Mouse (Mus musculus) midbrain, embryonic 14.5 days (tissue): ENCODE measurements around the gene Map3k5. TPM values are rescaled to one million over a fixed set of nuclear protein-coding genes. Genes with fewer than 3 reads are reported as not detected.

Experiments
- ATAC-seq: fragments of 200-750 bp; cut with Nextera tagmentation; 2 replicates; pipeline ENCODE4 v1.8.0; 2017; ENCODE audit warnings: moderate number of reproducible peaks, moderate library complexity; ENCODE audit not compliant: low FRiP score, low TSS enrichment
- DNase-seq: peaks from one replicate; pipeline ENCODE4 v3.0.0-alpha.2; 2015
- H3K27ac ChIP-seq: fragments of 300-500 bp; sonication (generic); replicated peaks from 2 replicates; pipeline ENCODE4 v1.5.1; 2014; ENCODE audit warnings: mild to moderate bottlenecking, low read depth, low read length, moderate library complexity
- H3K27me3 ChIP-seq: fragments of 300-500 bp; sonication (generic); 2 replicates; pipeline ENCODE4 v1.6.1; 2014; ENCODE audit warnings: low read length, control low read depth, mixed read lengths; ENCODE audit not compliant: control insufficient read depth, insufficient read depth
- H3K36me3 ChIP-seq: fragments of 300-500 bp; sonication (generic); 2 replicates; pipeline ENCODE4 v1.6.1; 2014; ENCODE audit warnings: low read length, control low read depth; ENCODE audit not compliant: control insufficient read depth, insufficient read depth
- H3K4me1 ChIP-seq: fragments of 300-500 bp; sonication (generic); 2 replicates; pipeline ENCODE4 v1.6.1; 2014; ENCODE audit warnings: mild to moderate bottlenecking, antibody characterized with exemption, low read length, control low read depth; ENCODE audit not compliant: control insufficient read depth, insufficient read depth
- H3K4me2 ChIP-seq: fragments of 300-500 bp; sonication (generic); 2 replicates; pipeline ENCODE4 v1.6.1; 2014; ENCODE audit warnings: mild to moderate bottlenecking, low read length, moderate library complexity
- H3K4me3 ChIP-seq: fragments of 300-500 bp; sonication (generic); replicated peaks from 2 replicates; pipeline ENCODE4 v1.5.1; 2014; ENCODE audit warnings: low read depth, low read length
- H3K9ac ChIP-seq: fragments of 300-500 bp; sonication (generic); replicated peaks from 2 replicates; pipeline ENCODE4 v1.6.1; 2014; ENCODE audit warnings: mild to moderate bottlenecking, low read length, moderate library complexity
- H3K9me3 ChIP-seq: fragments of 300-500 bp; sonication (generic); 2 replicates; pipeline ENCODE4 v1.6.1; 2016; ENCODE audit warnings: low read length, control low read depth, mixed read lengths; ENCODE audit not compliant: control insufficient read depth
- WGBS: fragments of 180-500 bp; shearing (Covaris S2); extraction: QIAGEN DNeasy Blood & Tissue Kit; methylation state at CpG from one replicate; pipeline ENCODE4 v1.1.7; 2014; 5-methylcytosine and 5-hydroxymethylcytosine counted together
- polyA plus RNA-seq: library from polyadenylated mRNA; unstranded; fragments of >200 nt; fragmentation: Nextera tagmentation; extraction: Ambion mirVana; gene quantifications from 2 replicates; pipeline ENCODE4 v1.2.1, GENCODE M21; 2014

The Map3k5 gene
- polyA plus RNA-seq, 1 experiment from 2014 or later = 0.72 TPM

- Histone ChIP-seq H3K4me1 (no peaks in the 10 kb centered on the region), H3K9me3 (no peaks in the 10 kb centered on the region), H3K27ac (no peak overlapping the region), H3K4me3 (no peak overlapping the region), H3K4me2 (no peak overlapping the region), H3K9ac (no peak overlapping the region), H3K36me3 (no peaks in the 10 kb centered on the region), H3K27me3 (no peaks in the 10 kb centered on the region)
- DNase-seq (no peak), ATAC-seq (no peak)
- 93% methylated on average over 2 of the region's 2 CpGs for WGBS
Observed at GRCm38 (mm10) chr10:20044051-20044450, 109.8 kb downstream of the Map3k5 start.

- WGBS = 74% methylated on average over 4 of the region's 4 CpGs
- Histone ChIP-seq H3K9me3 (no peaks in the 10 kb centered on the region), H3K9ac (no peak overlapping the region), H3K4me2 (no peak overlapping the region), H3K4me1 (no peaks in the 10 kb centered on the region), H3K36me3 (no peaks in the 10 kb centered on the region), H3K4me3 (no peak overlapping the region), H3K27me3 (no peaks in the 10 kb centered on the region), H3K27ac (no peak overlapping the region)
- DNase-seq (peak; percentile 73), ATAC-seq (no peak)
Observed at GRCm38 (mm10) chr10:20045733-20046495, 111.6 kb downstream of the Map3k5 start.

- DNase-seq = no peak
- 93% methylated on average over 14 of the region's 14 CpGs for WGBS
Observed at GRCm38 (mm10) chr10:20056859-20057644, 122.8 kb downstream of the Map3k5 start.

GRCm38 (mm10) chr10:20058031-20058430, 123.8 kb downstream of the Map3k5 start:
- Histone ChIP-seq H3K36me3 (no peaks in the 10 kb centered on the region), H3K9me3 (no peaks in the 10 kb centered on the region), H3K27ac (no peak overlapping the region), H3K4me1 (no peaks in the 10 kb centered on the region), H3K9ac (no peak overlapping the region), H3K4me2 (no peak overlapping the region), H3K27me3 (no peaks in the 10 kb centered on the region), H3K4me3 (no peak overlapping the region)
- DNase-seq = no peak
- 89% methylated on average over 10 of the region's 10 CpGs for WGBS
- ATAC-seq = no peak

More at GRCm38 (mm10) chr10:20056859-20057644, 122.8 kb downstream of the Map3k5 start:
- ATAC-seq = no peak
- no peak overlapping the region for H3K4me3 ChIP-seq
- H3K9ac ChIP-seq = no peak overlapping the region
- H3K27ac ChIP-seq = no peak overlapping the region
- H3K9me3 ChIP-seq = no peaks in the 10 kb centered on the region
- no peaks in the 10 kb centered on the region for H3K4me1 ChIP-seq
- no peaks in the 10 kb centered on the region for H3K27me3 ChIP-seq
- H3K36me3 ChIP-seq = no peaks in the 10 kb centered on the region
- H3K4me2 ChIP-seq = no peak overlapping the region

- ATAC-seq (no peak), DNase-seq (no peak)
- no peaks in the 10 kb centered on the region for H3K9me3 ChIP-seq
- no peaks in the 10 kb centered on the region for H3K4me1 ChIP-seq
- WGBS = 87% methylated on average over 10 of the region's 10 CpGs
- H3K27ac ChIP-seq = no peak overlapping the region
- H3K4me2 ChIP-seq = no peak overlapping the region
- no peak overlapping the region for H3K9ac ChIP-seq
- no peaks in the 10 kb centered on the region for H3K27me3 ChIP-seq
- no peaks in the 10 kb centered on the region for H3K36me3 ChIP-seq
- no peak overlapping the region for H3K4me3 ChIP-seq
Observed at GRCm38 (mm10) chr10:20058841-20059240, 124.6 kb downstream of the Map3k5 start.

GRCm38 (mm10) chr10:20060320-20060970, 126.2 kb downstream of the Map3k5 start:
- no peaks in the 10 kb centered on the region for H3K4me1 ChIP-seq
- 69% methylated on average over 15 of the region's 15 CpGs for WGBS
- no peaks in the 10 kb centered on the region for H3K9me3 ChIP-seq
- H3K27me3 ChIP-seq = no peaks in the 10 kb centered on the region
- no peak for ATAC-seq
- no peak overlapping the region for H3K4me2 ChIP-seq
- H3K36me3 ChIP-seq = no peaks in the 10 kb centered on the region
- no peak for DNase-seq
- H3K9ac ChIP-seq = no peak overlapping the region
- no peak overlapping the region for H3K27ac ChIP-seq
- H3K4me3 ChIP-seq = no peak overlapping the region

- no peaks in the 10 kb centered on the region for H3K27me3 ChIP-seq
- H3K9me3 ChIP-seq = no peaks in the 10 kb centered on the region
- H3K36me3 ChIP-seq = no peaks in the 10 kb centered on the region
- no peak for ATAC-seq
- H3K9ac ChIP-seq = no peak overlapping the region
- H3K27ac ChIP-seq = no peak overlapping the region
- DNase-seq = no peak
- H3K4me3 ChIP-seq = no peak overlapping the region
- WGBS = 81% methylated on average over 9 of the region's 9 CpGs
- H3K4me1 ChIP-seq = no peaks in the 10 kb centered on the region
- H3K4me2 ChIP-seq = no peak overlapping the region
Observed at GRCm38 (mm10) chr10:20064556-20065207, 130.4 kb downstream of the Map3k5 start.

GRCm38 (mm10) chr10:20066069-20066665, 131.9 kb downstream of the Map3k5 start:
- no peak for ATAC-seq
- Histone ChIP-seq H3K4me1 (no peaks in the 10 kb centered on the region), H3K27ac (no peak overlapping the region), H3K4me3 (no peak overlapping the region), H3K4me2 (no peak overlapping the region), H3K36me3 (no peaks in the 10 kb centered on the region), H3K9me3 (no peaks in the 10 kb centered on the region), H3K9ac (no peak overlapping the region), H3K27me3 (no peaks in the 10 kb centered on the region)
- no peak for DNase-seq
- 95% methylated on average over 1 of the region's 1 CpGs for WGBS
